Mouse (Mus musculus) liver, embryonic 11.5 days (tissue): ENCODE data around the gene Arid2. TPM values are rescaled to one million over a fixed set of nuclear protein-coding genes. Genes with fewer than 3 reads are reported as not detected.

ENCODE experiments used
- ATAC-seq: fragments of 200-750 bp; cut with Nextera tagmentation; replicated peaks from 2 replicates; pipeline ENCODE4 v1.8.0; 2017; ENCODE audit warnings: moderate number of reproducible peaks, mild to moderate bottlenecking, moderate TSS enrichment, moderate library complexity; ENCODE audit not compliant: low FRiP score
- DNase-seq: peaks from one replicate; pipeline ENCODE4 v3.0.0-alpha.2; 2017; ENCODE audit warnings: low spot score
- H3K27ac ChIP-seq: fragments of 300-500 bp; sonication (generic); 2 replicates; pipeline ENCODE4 v1.5.1; 2014; ENCODE audit warnings: mild to moderate bottlenecking, low read depth, low read length, control low read depth
- H3K27me3 ChIP-seq: fragments of 300-500 bp; sonication (generic); replicated peaks from 2 replicates; pipeline ENCODE4 v1.6.1; 2014; ENCODE audit warnings: low read length, mixed read lengths; ENCODE audit not compliant: control insufficient read depth, insufficient read depth
- H3K36me3 ChIP-seq: fragments of 300-500 bp; sonication (generic); 2 replicates; pipeline ENCODE4 v1.6.1; 2014; ENCODE audit warnings: mild to moderate bottlenecking, low read length, moderate library complexity, mixed read lengths; ENCODE audit not compliant: control insufficient read depth, insufficient read depth
- H3K4me1 ChIP-seq: fragments of 300-500 bp; sonication (generic); replicated peaks from 2 replicates; pipeline ENCODE4 v1.6.1; 2014; ENCODE audit warnings: low read length, mixed read lengths; ENCODE audit not compliant: control insufficient read depth, insufficient read depth
- H3K4me2 ChIP-seq: fragments of 300-500 bp; sonication (generic); 2 replicates; pipeline ENCODE4 v1.6.1; 2014; ENCODE audit warnings: mild to moderate bottlenecking, control low read depth, moderate library complexity
- H3K4me3 ChIP-seq: fragments of 300-500 bp; sonication (generic); 2 replicates; pipeline ENCODE4 v1.5.1; 2014; ENCODE audit warnings: low read depth, low read length, control low read depth
- H3K9ac ChIP-seq: fragments of 300-500 bp; sonication (generic); 2 replicates; pipeline ENCODE4 v1.6.1; 2014; ENCODE audit warnings: low read depth, low read length, control low read depth
- H3K9me3 ChIP-seq: fragments of 300-500 bp; sonication (generic); 2 replicates; pipeline ENCODE4 v1.6.1; 2016; ENCODE audit warnings: low read length, inconsistent platforms, mixed read lengths; ENCODE audit not compliant: control insufficient read depth
- WGBS: fragments of 180-500 bp; shearing (Covaris S2); extraction: QIAGEN DNeasy Blood & Tissue Kit; methylation state at CpG from one replicate; pipeline ENCODE4 v1.1.7; 2014; 5-methylcytosine and 5-hydroxymethylcytosine counted together
- polyA plus RNA-seq: library from polyadenylated mRNA; unstranded; fragments of >200 nt; fragmentation: Nextera tagmentation; extraction: Ambion mirVana; gene quantifications from 2 replicates; pipeline ENCODE4 v1.2.1, GENCODE M21; 2014

Gene Arid2
- polyA plus RNA-seq, 1 experiment from 2014 or later = 25.8 TPM

DNA sequence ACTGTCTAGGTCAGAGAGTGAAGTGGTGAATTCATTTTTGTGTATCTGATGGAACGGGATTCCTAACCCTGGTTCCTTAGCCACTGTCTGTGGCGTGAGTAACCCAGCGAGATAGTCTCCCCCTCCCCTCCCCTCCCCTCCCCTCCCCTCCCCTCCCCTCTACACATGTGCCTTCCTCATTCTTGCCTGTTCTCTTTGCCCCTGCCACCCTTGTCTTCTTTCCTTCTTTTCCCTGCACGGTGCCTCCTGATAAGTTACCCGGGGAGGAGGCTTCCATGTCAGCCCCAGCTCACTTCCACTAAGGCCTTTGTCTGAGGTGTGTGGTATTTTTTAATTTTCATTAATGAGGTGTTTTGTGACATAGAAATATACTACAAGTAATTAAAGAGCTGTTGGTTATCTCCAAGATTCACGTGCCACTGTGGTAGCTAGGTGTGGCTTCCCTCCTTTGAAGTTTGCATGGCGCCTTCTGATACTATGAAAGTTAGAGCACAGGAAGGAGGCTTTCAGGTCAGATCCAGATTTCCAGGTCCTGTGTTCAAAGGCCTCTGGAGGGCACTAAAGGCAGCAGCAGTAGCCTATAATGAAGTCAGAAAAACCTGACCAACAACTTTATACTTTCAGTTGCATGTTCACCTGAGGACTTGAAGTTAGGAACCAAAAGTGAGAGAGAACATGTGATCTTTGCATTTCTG, 57.4 kb downstream of the Arid2 start:
- peak overlapping the region; percentile 45 for H3K4me2 ChIP-seq
- ATAC-seq = peak; percentile 77

GRCm38 (mm10) chr15:96345312-96345849, 58.1 kb downstream of the Arid2 start:
- Histone ChIP-seq H3K9me3 (no peaks in the 10 kb centered on the region), H3K27me3 (no peaks in the 10 kb centered on the region), H3K36me3 (peaks cover 5% of the 10 kb centered on the region; the same call in 1 of the 2 replicates), H3K27ac (peak overlapping the region; percentile 67; the same call in 1 of the 2 replicates), H3K9ac (no peak overlapping the region), H3K4me1 (peaks cover 23% of the 10 kb centered on the region), H3K4me3 (no peak overlapping the region), H3K4me2 (peak overlapping the region; percentile 43; the same call in 1 of the 2 replicates)
- WGBS = 84% methylated on average over 6 of the region's 6 CpGs
- DNase-seq (no peak), ATAC-seq (no peak)

More for the DNA sequence above, 57.4 kb downstream of the Arid2 start:
- peaks cover 1% of the 10 kb centered on the region; the same call in 1 of the 2 replicates for H3K36me3 ChIP-seq
- peak overlapping the region; percentile 67; the same call in 1 of the 2 replicates for H3K27ac ChIP-seq
- peaks cover 23% of the 10 kb centered on the region for H3K4me1 ChIP-seq
- 0 out of 2 replicates have a peak overlapping the region, but pooled peaks have one; percentile 22 for H3K9ac ChIP-seq
- DNase-seq = peak; percentile 35
- no peaks in the 10 kb centered on the region for H3K9me3 ChIP-seq
- 17% methylated on average over 6 of the region's 7 CpGs for WGBS
- no peaks in the 10 kb centered on the region for H3K27me3 ChIP-seq
- H3K4me3 ChIP-seq = no peak overlapping the region

- 86% methylated on average over 9 of the region's 9 CpGs for WGBS
- Histone ChIP-seq H3K9ac (no peak overlapping the region), H3K27ac (no peak overlapping the region), H3K9me3 (no peaks in the 10 kb centered on the region), H3K4me2 (no peak overlapping the region), H3K27me3 (no peaks in the 10 kb centered on the region), H3K36me3 (peaks cover 36% of the 10 kb centered on the region), H3K4me1 (no peaks in the 10 kb centered on the region), H3K4me3 (no peak overlapping the region)
- ATAC-seq (no peak), DNase-seq (no peak)
Measured at GRCm38 (mm10) chr15:96351432-96351831, 64.1 kb downstream of the Arid2 start.

GRCm38 (mm10) chr15:96358871-96359270, 71.6 kb downstream of the Arid2 start:
- H3K4me3 ChIP-seq = no peak overlapping the region
- H3K9me3 ChIP-seq = no peaks in the 10 kb centered on the region
- no peak overlapping the region for H3K9ac ChIP-seq
- DNase-seq = no peak
- no peaks in the 10 kb centered on the region for H3K27me3 ChIP-seq
- WGBS = 64% methylated on average over 6 of the region's 6 CpGs
- H3K4me1 ChIP-seq = no peaks in the 10 kb centered on the region
- peaks cover 29% of the 10 kb centered on the region for H3K36me3 ChIP-seq
- H3K4me2 ChIP-seq = no peak overlapping the region
- no peak for ATAC-seq
- H3K27ac ChIP-seq = no peak overlapping the region

- Histone ChIP-seq H3K9me3 (no peaks in the 10 kb centered on the region), H3K36me3 (peaks cover 32% of the 10 kb centered on the region), H3K4me1 (no peaks in the 10 kb centered on the region), H3K27ac (no peak overlapping the region), H3K27me3 (no peaks in the 10 kb centered on the region), H3K4me3 (no peak overlapping the region), H3K4me2 (no peak overlapping the region), H3K9ac (no peak overlapping the region)
- DNase-seq (no peak), ATAC-seq (no peak)
- WGBS = 77% methylated on average over 5 of the region's 5 CpGs
Measured at GRCm38 (mm10) chr15:96360614-96361013, 73.3 kb downstream of the Arid2 start.

- H3K36me3 ChIP-seq = peaks cover 45% of the 10 kb centered on the region
- H3K4me1 ChIP-seq = no peaks in the 10 kb centered on the region
- no peak overlapping the region for H3K4me3 ChIP-seq
- no peaks in the 10 kb centered on the region for H3K9me3 ChIP-seq
- DNase-seq = no peak
- no peaks in the 10 kb centered on the region for H3K27me3 ChIP-seq
- ATAC-seq = no peak
- no peak overlapping the region for H3K27ac ChIP-seq
- no peak overlapping the region for H3K4me2 ChIP-seq
- no peak overlapping the region for H3K9ac ChIP-seq
- WGBS = 88% methylated on average over 3 of the region's 3 CpGs
Measured at GRCm38 (mm10) chr15:96365351-96365750, 78.0 kb downstream of the Arid2 start.

DNA sequence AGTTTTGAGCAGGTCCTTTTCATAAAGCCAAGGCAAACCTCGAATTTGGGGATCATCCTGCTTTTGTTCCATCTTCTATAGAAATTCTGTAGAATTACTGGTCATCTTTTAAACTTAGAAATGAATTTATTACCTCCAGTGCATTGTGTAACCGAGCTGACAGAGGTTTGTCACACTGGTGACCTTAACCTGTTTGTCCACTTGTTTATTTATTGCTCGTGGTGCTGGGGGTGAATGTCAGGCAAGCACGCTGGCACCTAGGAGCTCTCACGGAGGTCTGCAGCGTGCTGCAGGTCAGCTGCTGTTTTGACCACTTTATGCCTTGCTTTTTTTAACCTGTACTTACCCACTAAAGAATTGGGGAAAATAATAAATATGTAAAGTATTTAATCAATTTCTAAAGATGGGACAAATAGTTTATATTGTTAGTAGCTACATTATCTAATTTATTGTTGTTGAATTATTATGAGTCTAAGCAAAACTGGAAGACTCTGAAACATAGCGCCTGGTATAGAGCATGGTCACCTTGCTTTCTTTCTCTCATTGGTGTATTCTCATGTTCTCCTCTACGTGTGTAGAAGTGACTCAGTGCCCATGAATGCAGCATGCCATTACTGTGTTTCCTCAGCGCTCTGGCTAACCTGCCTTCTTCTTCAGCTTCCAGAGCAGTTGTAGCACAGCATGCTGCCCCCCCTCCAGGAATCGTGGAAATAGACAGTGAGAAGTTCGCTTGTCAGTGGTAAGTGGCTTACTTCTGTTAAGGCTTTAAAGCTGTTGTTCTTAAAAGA, 79.1 kb downstream of the Arid2 start:
- 87% methylated on average over 11 of the region's 11 CpGs for WGBS
- peaks cover 55% of the 10 kb centered on the region for H3K36me3 ChIP-seq
- H3K4me3 ChIP-seq = no peak overlapping the region
- no peaks in the 10 kb centered on the region for H3K4me1 ChIP-seq
- ATAC-seq (no peak), DNase-seq (no peak)
- no peak overlapping the region for H3K9ac ChIP-seq
- H3K27me3 ChIP-seq = no peaks in the 10 kb centered on the region
- no peak overlapping the region for H3K4me2 ChIP-seq
- no peaks in the 10 kb centered on the region for H3K9me3 ChIP-seq
- no peak overlapping the region for H3K27ac ChIP-seq

DNA sequence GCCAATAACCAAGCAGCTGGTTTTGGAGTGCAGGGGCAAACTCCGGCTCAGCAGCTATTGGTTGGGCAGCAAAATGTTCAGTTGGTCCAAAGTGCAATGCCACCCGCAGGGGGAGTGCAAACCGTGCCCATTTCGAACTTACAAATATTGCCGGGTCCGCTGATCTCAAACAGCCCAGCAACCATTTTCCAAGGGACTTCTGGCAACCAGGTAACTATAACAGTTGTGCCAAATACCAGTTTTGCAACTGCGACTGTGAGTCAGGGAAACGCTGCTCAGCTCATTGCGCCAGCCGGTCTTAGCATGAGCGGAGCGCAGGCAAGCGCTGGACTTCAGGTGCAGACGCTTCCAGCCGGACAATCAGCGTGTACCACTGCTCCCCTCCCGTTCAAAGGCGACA, 84.0 kb downstream of the Arid2 start:
- no peak overlapping the region for H3K27ac ChIP-seq
- H3K27me3 ChIP-seq = no peaks in the 10 kb centered on the region
- H3K4me2 ChIP-seq = no peak overlapping the region
- DNase-seq (no peak), ATAC-seq (no peak)
- H3K9me3 ChIP-seq = no peaks in the 10 kb centered on the region
- peaks cover 43% of the 10 kb centered on the region for H3K36me3 ChIP-seq
- 94% methylated on average over 18 of the region's 18 CpGs for WGBS
- no peak overlapping the region for H3K9ac ChIP-seq
- H3K4me1 ChIP-seq = no peaks in the 10 kb centered on the region
- H3K4me3 ChIP-seq = no peak overlapping the region
